Comparison of ENCODE assay signal across 12 mouse cellular contexts in the genomic region with DNA sequence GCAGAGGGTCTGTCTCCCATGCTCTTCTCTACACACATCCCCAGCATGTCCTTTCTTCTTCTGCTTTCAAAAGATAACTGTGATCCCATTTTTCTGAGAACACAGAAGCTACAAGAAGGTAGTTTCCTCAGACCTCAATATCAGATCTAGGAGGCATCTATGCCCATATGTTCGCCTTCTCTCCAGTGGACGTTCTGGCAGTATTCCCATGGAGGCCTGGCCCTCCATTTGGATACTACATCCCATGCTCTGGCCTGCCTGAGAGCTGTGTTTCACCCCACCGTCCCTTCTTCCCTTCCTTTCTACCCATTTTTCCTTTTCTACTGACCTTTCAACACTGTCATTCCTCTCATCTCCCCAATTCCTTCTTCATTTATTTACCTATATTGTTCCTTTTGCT.
"Had no signal": no experiment of that assay in that cellular context is flagged by ENCODE, and none has a peak within 500 bp of the region (broad histone marks: within the 10 kb centered on the region; RNA-seq: fewer than 3 reads in every experiment).

No protein-coding gene starts in this region.

- DNase-seq: kidney, postnatal 10 days; kidney, postnatal 36 days; layer of hippocampus, postnatal 36 days; liver, embryonic 13.5 days; lung, adult 2 months; lung, postnatal 14 days; lung, postnatal 4 days; midbrain, embryonic 14.5 days; right cerebral cortex, adult 18-20 months; right cerebral cortex, postnatal 14 days; spleen, adult 18-20 months; thymus, postnatal 25 days had no signal
